Mouse (Mus musculus): ENCODE data around the gene Apoc4. TPM values are rescaled to one million over a fixed set of nuclear protein-coding genes. Genes with fewer than 3 reads are reported as not detected.

The Apoc4 gene
- polyA plus RNA-seq (2015; fragmentation: Nextera tagmentation; extraction: Ambion mirVana) = 2.6 and 8.3 TPM in 2 replicates

- Histone ChIP-seq H3K36me3 (ENCODE audit: control insufficient read depth, insufficient read depth, low read length) (no peaks in the 10 kb centered on the region), H3K4me2 (ENCODE audit: low read depth, low read length) (no peak within 1 kb of the TSS), H3K27me3 (replicated peaks; ENCODE audit: control insufficient read depth, insufficient read depth, low read length) (no peaks in the 10 kb centered on the region), H3K27ac (ENCODE audit: low read length) (no peak within 1 kb of the TSS; the same call in 1 of the 2 replicates), H3K9ac (ENCODE audit: low read depth, low read length) (no peak within 1 kb of the TSS), H3K4me1 (ENCODE audit: control insufficient read depth, insufficient read depth, low read length) (peaks cover 12% of the 10 kb centered on the region; the same call in 1 of the 2 replicates), H3K4me3 (ENCODE audit: low read length) (no peak within 1 kb of the TSS), H3K9me3 (ENCODE audit: control insufficient read depth, low read length) (no peaks in the 10 kb centered on the region)
- WGBS = 61% methylated on average over 8 of the region's 8 CpGs
- no peak for ATAC-seq
Measured at GRCm38 (mm10) chr7:19681202-19681694, at the start of gene Apoc4, which contains the start of gene Gm44805. Gene Apoc4, minus strand, starts transcription at chr7:19681479. Gene Gm44805, minus strand, starts transcription at chr7:19681423.

DNA sequence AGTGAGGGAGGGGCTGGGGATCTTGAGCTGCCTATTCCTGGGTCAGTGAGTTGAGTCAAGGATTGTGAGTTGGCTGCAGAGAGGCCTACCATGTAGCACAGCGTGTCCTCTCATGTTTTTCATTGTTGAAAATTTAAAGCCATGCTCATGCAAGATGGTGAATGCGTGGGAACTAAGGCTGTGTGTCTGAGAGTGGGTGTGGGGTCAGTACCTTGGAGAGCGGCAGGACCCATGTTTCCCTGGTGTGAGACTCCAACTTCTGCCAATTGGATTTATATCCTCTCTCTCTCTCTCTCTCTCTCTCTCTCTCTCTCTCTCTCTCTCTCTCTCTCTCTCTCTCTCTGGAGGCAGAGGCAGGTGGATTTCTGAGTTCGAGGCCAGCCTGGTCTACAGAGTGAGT lies 45.3 kb upstream of the Apoc4 start:
- Histone ChIP-seq H3K27ac (ENCODE audit: low read length) (no peak overlapping the region), H3K4me3 (ENCODE audit: low read length) (no peak overlapping the region), H3K4me2 (ENCODE audit: low read depth, low read length) (no peak overlapping the region), H3K4me1 (ENCODE audit: control insufficient read depth, insufficient read depth, low read length) (0 out of 2 replicates have a peak, but pooled peaks cover 4% of the 10 kb centered on the region), H3K36me3 (ENCODE audit: control insufficient read depth, insufficient read depth, low read length) (peaks cover 41% of the 10 kb centered on the region), H3K27me3 (replicated peaks; ENCODE audit: control insufficient read depth, insufficient read depth, low read length) (no peaks in the 10 kb centered on the region), H3K9me3 (ENCODE audit: control insufficient read depth, low read length) (peaks cover 6% of the 10 kb centered on the region; the same call in 1 of the 2 replicates), H3K9ac (ENCODE audit: low read depth, low read length) (no peak overlapping the region)
- WGBS = 80% methylated on average over 4 of the region's 4 CpGs
- ATAC-seq = no peak

DNA sequence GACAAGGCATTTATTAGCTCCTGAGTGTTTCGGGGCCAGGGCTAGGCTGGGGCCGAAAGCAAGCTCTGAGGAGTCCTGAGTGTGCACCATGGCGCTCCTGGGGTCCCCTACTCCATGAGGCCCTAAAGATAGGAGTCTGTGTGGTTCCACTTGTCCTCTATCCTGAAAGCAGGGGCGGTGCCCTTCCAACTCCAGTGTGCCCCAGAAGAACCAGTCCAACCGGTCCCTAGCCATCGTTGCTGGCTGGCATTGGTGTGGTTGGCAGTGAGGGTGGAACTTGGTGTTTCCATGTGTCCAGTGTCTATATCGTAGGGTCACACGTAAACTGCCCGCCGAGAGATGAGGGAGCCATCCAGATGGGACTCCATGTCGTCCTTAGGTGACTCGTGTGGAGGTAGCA lies 42.9 kb upstream of the Apoc4 start:
- 90% methylated on average over 12 of the region's 12 CpGs for WGBS
- 0 out of 2 replicates have a peak, but pooled peaks have one; percentile 37 for ATAC-seq
- H3K36me3 ChIP-seq (ENCODE audit: control insufficient read depth, insufficient read depth, low read length) = peaks cover 40% of the 10 kb centered on the region

GRCm38 (mm10) chr7:19722754-19723195 lies 41.5 kb upstream of the Apoc4 start:
- peak overlapping the region; percentile 34 for H3K27ac ChIP-seq (ENCODE audit: low read length)
- peaks cover 38% of the 10 kb centered on the region for H3K36me3 ChIP-seq (ENCODE audit: control insufficient read depth, insufficient read depth, low read length)
- 89% methylated on average over 6 of the region's 6 CpGs for WGBS
- no peaks in the 10 kb centered on the region for H3K27me3 ChIP-seq (replicated peaks; ENCODE audit: control insufficient read depth, insufficient read depth, low read length)
- peak; percentile 36 for ATAC-seq
- peaks cover 15% of the 10 kb centered on the region for H3K9me3 ChIP-seq (ENCODE audit: control insufficient read depth, low read length)
- no peak overlapping the region for H3K4me3 ChIP-seq (ENCODE audit: low read length)
- 0 out of 2 replicates have a peak, but pooled peaks cover 4% of the 10 kb centered on the region for H3K4me1 ChIP-seq (ENCODE audit: control insufficient read depth, insufficient read depth, low read length)
- H3K4me2 ChIP-seq (ENCODE audit: low read depth, low read length) = no peak overlapping the region
- no peak overlapping the region for H3K9ac ChIP-seq (ENCODE audit: low read depth, low read length)

More for the DNA sequence above, 42.9 kb upstream of the Apoc4 start:
- Histone ChIP-seq H3K9me3 (ENCODE audit: control insufficient read depth, low read length) (peaks cover 15% of the 10 kb centered on the region), H3K4me3 (ENCODE audit: low read length) (no peak overlapping the region), H3K9ac (ENCODE audit: low read depth, low read length) (no peak overlapping the region), H3K4me1 (ENCODE audit: control insufficient read depth, insufficient read depth, low read length) (0 out of 2 replicates have a peak, but pooled peaks cover 4% of the 10 kb centered on the region), H3K27ac (ENCODE audit: low read length) (no peak overlapping the region), H3K27me3 (replicated peaks; ENCODE audit: control insufficient read depth, insufficient read depth, low read length) (no peaks in the 10 kb centered on the region), H3K4me2 (ENCODE audit: low read depth, low read length) (no peak overlapping the region)

DNA sequence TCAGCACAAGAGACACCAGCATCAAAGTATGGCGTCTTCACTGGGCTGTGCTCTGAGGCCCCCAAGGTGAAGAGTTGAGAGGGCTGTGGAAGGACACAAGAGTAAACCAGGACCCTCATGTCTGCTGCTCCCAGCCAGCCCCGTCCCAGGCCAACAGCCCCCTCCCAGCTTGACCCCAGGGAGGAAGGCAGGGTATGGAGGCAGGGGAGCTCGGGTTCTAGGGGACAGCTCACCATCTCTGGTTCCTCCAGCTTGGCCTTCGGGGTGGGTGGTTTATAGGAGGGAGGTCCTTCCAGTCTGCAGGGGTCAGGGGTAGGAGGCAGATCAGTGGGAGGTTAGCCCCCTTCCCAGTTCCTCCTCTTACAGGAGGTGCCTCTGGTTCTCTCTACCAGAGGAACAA lies 37.9 kb upstream of the Apoc4 start:
- Histone ChIP-seq H3K36me3 (ENCODE audit: control insufficient read depth, insufficient read depth, low read length) (peaks cover 17% of the 10 kb centered on the region), H3K9me3 (ENCODE audit: control insufficient read depth, low read length) (peaks cover 15% of the 10 kb centered on the region), H3K4me3 (ENCODE audit: low read length) (no peak overlapping the region), H3K4me2 (ENCODE audit: low read depth, low read length) (no peak overlapping the region), H3K27me3 (replicated peaks; ENCODE audit: control insufficient read depth, insufficient read depth, low read length) (no peaks in the 10 kb centered on the region), H3K27ac (ENCODE audit: low read length) (no peak overlapping the region), H3K4me1 (ENCODE audit: control insufficient read depth, insufficient read depth, low read length) (peaks cover 10% of the 10 kb centered on the region), H3K9ac (ENCODE audit: low read depth, low read length) (no peak overlapping the region)
- 90% methylated on average over 4 of the region's 4 CpGs for WGBS
- ATAC-seq = no peak

- Histone ChIP-seq H3K36me3 (ENCODE audit: control insufficient read depth, insufficient read depth, low read length) (peaks cover 22% of the 10 kb centered on the region), H3K4me1 (ENCODE audit: control insufficient read depth, insufficient read depth, low read length) (peaks cover 18% of the 10 kb centered on the region), H3K4me3 (ENCODE audit: low read length) (no peak overlapping the region), H3K9ac (ENCODE audit: low read depth, low read length) (no peak overlapping the region), H3K4me2 (ENCODE audit: low read depth, low read length) (no peak overlapping the region), H3K27me3 (replicated peaks; ENCODE audit: control insufficient read depth, insufficient read depth, low read length) (no peaks in the 10 kb centered on the region), H3K27ac (ENCODE audit: low read length) (no peak overlapping the region), H3K9me3 (ENCODE audit: control insufficient read depth, low read length) (peaks cover 15% of the 10 kb centered on the region)
- no peak for ATAC-seq
- WGBS = 88% methylated on average over 5 of the region's 5 CpGs
Measured at GRCm38 (mm10) chr7:19718297-19718952, 37.1 kb upstream of the Apoc4 start.

DNA sequence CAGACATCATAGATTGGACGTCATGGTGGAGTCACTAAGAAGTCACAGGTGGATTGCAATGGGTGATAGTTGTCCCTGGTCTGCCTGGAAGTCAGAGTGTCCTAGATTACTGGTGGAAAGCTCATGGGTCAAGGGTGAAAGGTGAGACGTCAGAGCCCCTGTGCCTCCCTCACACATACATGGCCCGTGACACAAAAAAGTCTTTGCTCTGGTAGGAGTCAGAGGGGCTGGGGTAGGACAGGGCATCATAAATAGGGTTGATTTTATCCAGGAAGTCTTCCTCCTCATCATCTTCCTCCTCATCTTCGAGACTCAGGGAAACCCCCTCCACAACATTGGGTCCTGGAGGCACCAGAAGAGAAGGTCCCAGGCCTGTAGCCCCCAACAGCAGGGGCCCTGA lies 36.1 kb upstream of the Apoc4 start:
- no peak overlapping the region for H3K9ac ChIP-seq (ENCODE audit: low read depth, low read length)

DNA sequence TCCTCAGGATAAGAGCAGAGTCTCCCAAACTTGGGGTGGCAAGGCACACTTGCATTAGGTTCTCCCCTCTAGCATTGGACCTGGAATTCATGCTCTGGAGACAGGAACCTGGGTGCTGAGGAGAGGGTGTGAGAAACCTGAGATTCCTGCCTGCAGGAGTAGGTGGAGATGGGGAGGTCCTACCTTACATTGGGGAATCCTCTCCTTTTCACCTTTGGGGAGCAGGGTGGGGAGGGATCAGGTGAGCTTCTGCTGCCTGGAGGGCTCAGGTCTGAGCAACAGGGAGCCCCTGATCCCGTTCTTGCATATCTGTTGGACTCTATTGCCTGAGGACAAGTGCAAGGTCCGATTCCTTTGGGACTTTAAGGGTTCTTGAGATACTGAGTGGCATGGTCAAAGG lies 35.5 kb upstream of the Apoc4 start:
- Histone ChIP-seq H3K4me1 (ENCODE audit: control insufficient read depth, insufficient read depth, low read length) (peaks cover 18% of the 10 kb centered on the region), H3K4me2 (ENCODE audit: low read depth, low read length) (peak overlapping the region; percentile 71; the same call in 1 of the 2 replicates), H3K36me3 (ENCODE audit: control insufficient read depth, insufficient read depth, low read length) (peaks cover 27% of the 10 kb centered on the region), H3K27ac (ENCODE audit: low read length) (0 out of 2 replicates have a peak overlapping the region, but pooled peaks have one; percentile 22), H3K9ac (ENCODE audit: low read depth, low read length) (0 out of 2 replicates have a peak overlapping the region, but pooled peaks have one; percentile 15), H3K4me3 (ENCODE audit: low read length) (peak overlapping the region; percentile 45; the same call in 1 of the 2 replicates), H3K9me3 (ENCODE audit: control insufficient read depth, low read length) (peaks cover 12% of the 10 kb centered on the region), H3K27me3 (replicated peaks; ENCODE audit: control insufficient read depth, insufficient read depth, low read length) (no peaks in the 10 kb centered on the region)
- WGBS = 86% methylated on average over 2 of the region's 2 CpGs
- ATAC-seq = no peak

More for the DNA sequence above, 36.1 kb upstream of the Apoc4 start:
- Histone ChIP-seq H3K27ac (ENCODE audit: low read length) (no peak overlapping the region), H3K4me2 (ENCODE audit: low read depth, low read length) (no peak overlapping the region), H3K9me3 (ENCODE audit: control insufficient read depth, low read length) (peaks cover 15% of the 10 kb centered on the region), H3K4me3 (ENCODE audit: low read length) (no peak overlapping the region), H3K36me3 (ENCODE audit: control insufficient read depth, insufficient read depth, low read length) (peaks cover 27% of the 10 kb centered on the region), H3K4me1 (ENCODE audit: control insufficient read depth, insufficient read depth, low read length) (peaks cover 18% of the 10 kb centered on the region), H3K27me3 (replicated peaks; ENCODE audit: control insufficient read depth, insufficient read depth, low read length) (no peaks in the 10 kb centered on the region)
- WGBS = 88% methylated on average over 4 of the region's 4 CpGs
- no peak for ATAC-seq

DNA sequence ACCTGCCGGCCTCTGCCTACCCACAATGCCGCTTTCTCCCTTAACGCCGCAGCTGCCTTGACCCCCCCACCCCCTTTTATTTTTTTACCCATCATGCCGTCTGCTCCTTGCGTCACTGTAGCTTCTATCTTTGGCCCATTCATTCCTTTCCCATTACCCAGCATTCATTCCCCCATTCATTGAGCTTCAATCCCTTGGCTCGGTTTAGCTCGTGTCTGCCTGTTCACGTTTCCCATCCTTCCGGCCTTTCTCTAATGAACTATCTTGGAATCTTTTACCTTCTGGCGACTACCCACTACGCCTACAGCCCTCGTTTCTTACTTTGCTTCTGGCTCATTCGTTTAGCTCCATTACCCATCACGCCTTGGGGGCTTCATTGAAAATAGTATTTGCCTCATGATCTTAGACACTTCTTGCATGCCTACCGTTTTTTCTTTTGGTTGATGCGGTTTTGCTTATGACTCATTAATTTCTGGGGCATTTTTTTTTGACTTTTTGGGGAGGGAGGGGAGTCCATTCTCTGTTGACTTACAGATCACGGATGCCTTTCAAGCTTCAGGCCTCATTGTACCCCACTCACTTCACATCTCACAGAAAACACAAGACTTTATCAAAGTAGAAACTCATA lies 34.9 kb upstream of the Apoc4 start:
- H3K36me3 ChIP-seq (ENCODE audit: control insufficient read depth, insufficient read depth, low read length) = peaks cover 32% of the 10 kb centered on the region
- peaks cover 5% of the 10 kb centered on the region for H3K9me3 ChIP-seq (ENCODE audit: control insufficient read depth, low read length)
- peaks cover 18% of the 10 kb centered on the region for H3K4me1 ChIP-seq (ENCODE audit: control insufficient read depth, insufficient read depth, low read length)
- WGBS = 6% methylated on average over 18 of the region's 18 CpGs
- ATAC-seq = no peak
- peak overlapping the region; percentile 45 for H3K4me3 ChIP-seq (ENCODE audit: low read length)
- peak overlapping the region; percentile 71 for H3K4me2 ChIP-seq (ENCODE audit: low read depth, low read length)
- H3K27ac ChIP-seq (ENCODE audit: low read length) = peak overlapping the region; percentile 78
- H3K9ac ChIP-seq (ENCODE audit: low read depth, low read length) = peak overlapping the region; percentile 48
- H3K27me3 ChIP-seq (replicated peaks; ENCODE audit: control insufficient read depth, insufficient read depth, low read length) = no peaks in the 10 kb centered on the region
